Mouse (Mus musculus) hindbrain, postnatal 0 days (tissue): ENCODE measurements around the gene Tgif2. TPM values are rescaled to one million over a fixed set of nuclear protein-coding genes. Genes with fewer than 3 reads are reported as not detected.

ENCODE experiments used
- ATAC-seq: fragments of 200-750 bp; cut with Nextera tagmentation; 2 replicates; pipeline ENCODE4 v1.8.0; 2017; ENCODE audit warnings: mild to moderate bottlenecking, moderate TSS enrichment, moderate library complexity
- DNase-seq: peaks from one replicate; pipeline ENCODE4 v3.0.0-alpha.2; 2015; ENCODE audit warnings: low spot score
- H3K27ac ChIP-seq: fragments of 300-500 bp; sonication (generic); 2 replicates; pipeline ENCODE4 v1.5.1; 2014; ENCODE audit warnings: mild to moderate bottlenecking
- H3K27me3 ChIP-seq: fragments of 300-500 bp; sonication (generic); 2 replicates; pipeline ENCODE4 v1.6.1; 2014; ENCODE audit warnings: low read length, mixed read lengths; ENCODE audit not compliant: insufficient read depth
- H3K36me3 ChIP-seq: fragments of 300-500 bp; sonication (generic); 2 replicates; pipeline ENCODE4 v1.6.1; 2014; ENCODE audit warnings: low read length, mixed read lengths; ENCODE audit not compliant: insufficient read depth
- H3K4me1 ChIP-seq: fragments of 300-500 bp; sonication (generic); 2 replicates; pipeline ENCODE4 v1.6.1; 2014; ENCODE audit warnings: antibody characterized with exemption, low read length, mixed read lengths; ENCODE audit not compliant: insufficient read depth
- H3K4me2 ChIP-seq: fragments of 300-500 bp; sonication (generic); 2 replicates; pipeline ENCODE4 v1.6.1; 2014; ENCODE audit warnings: low read depth, mild to moderate bottlenecking, low read length, moderate library complexity, mixed read lengths
- H3K4me3 ChIP-seq: fragments of 300-500 bp; sonication (generic); 2 replicates; pipeline ENCODE4 v1.5.1; 2014; ENCODE audit warnings: low read length
- H3K9ac ChIP-seq: fragments of 300-500 bp; sonication (generic); replicated peaks from 2 replicates; pipeline ENCODE4 v1.6.1; 2014; ENCODE audit warnings: mild to moderate bottlenecking, low read length, moderate library complexity, mixed read lengths
- H3K9me3 ChIP-seq: fragments of 300-500 bp; sonication (generic); 2 replicates; pipeline ENCODE4 v1.6.1; 2016; ENCODE audit warnings: low read length, mixed read lengths
- CTCF ChIP-seq: IDR thresholded peaks from 2 replicates; pipeline ENCODE4 v1.5.1; 2016; ENCODE audit warnings: antibody characterized with exemption, control low read depth, low read depth
- WGBS: fragments of 180-500 bp; shearing (Covaris S2); extraction: QIAGEN DNeasy Blood & Tissue Kit; methylation state at CpG from one replicate; pipeline ENCODE4 v1.1.7; 2014; 5-methylcytosine and 5-hydroxymethylcytosine counted together
- polyA plus RNA-seq: library from polyadenylated mRNA; unstranded; fragments of >200 nt; fragmentation: Nextera tagmentation; extraction: Ambion mirVana; gene quantifications from 2 replicates; pipeline ENCODE4 v1.2.1, GENCODE M21; 2015
- total RNA-seq: library from RNA; depleted of rRNA; stranded (reverse); fragments of >200 nt; gene quantifications from 2 replicates; pipeline ENCODE4 v1.2.3, GENCODE M21; 2014

The Tgif2 gene
- total and polyA plus RNA-seq, 2 experiments from 2014 or later, result 14.4 to 18.2 TPM

GRCm38 (mm10) chr2:156873629-156874028 is 33.8 kb downstream of the Tgif2 start:
- Histone ChIP-seq H3K4me2 (no peak overlapping the region), H3K27me3 (no peaks in the 10 kb centered on the region), H3K4me3 (no peak overlapping the region), H3K9me3 (no peaks in the 10 kb centered on the region), H3K36me3 (peaks cover 29% of the 10 kb centered on the region), H3K27ac (no peak overlapping the region), H3K9ac (no peak overlapping the region), H3K4me1 (no peaks in the 10 kb centered on the region; the same call in 1 of the 2 replicates)
- WGBS, result 21% methylated on average over 5 of the region's 5 CpGs
- DNase-seq, result peak; percentile 84
- ATAC-seq, result peak; percentile 61; the same call in 1 of the 2 replicates
- TF ChIP-seq CTCF, result peak; percentile 90

GRCm38 (mm10) chr2:156874047-156874759 is 34.4 kb downstream of the Tgif2 start:
- Histone ChIP-seq H3K27ac (no peak overlapping the region), H3K9me3 (no peaks in the 10 kb centered on the region), H3K4me2 (no peak overlapping the region), H3K36me3 (peaks cover 24% of the 10 kb centered on the region; the same call in 1 of the 2 replicates), H3K4me1 (no peaks in the 10 kb centered on the region; the same call in 1 of the 2 replicates), H3K27me3 (no peaks in the 10 kb centered on the region), H3K4me3 (no peak overlapping the region), H3K9ac (no peak overlapping the region)
- no peak for TF ChIP-seq CTCF
- WGBS, result 88% methylated on average over 8 of the region's 8 CpGs
- DNase-seq, result no peak
- no peak for ATAC-seq

GRCm38 (mm10) chr2:156874760-156875510 is 35.1 kb downstream of the Tgif2 start:
- peak; percentile 19 for DNase-seq
- Histone ChIP-seq H3K4me3 (no peak overlapping the region), H3K4me1 (no peaks in the 10 kb centered on the region; the same call in 1 of the 2 replicates), H3K4me2 (no peak overlapping the region), H3K27me3 (no peaks in the 10 kb centered on the region), H3K27ac (no peak overlapping the region; the same call in 1 of the 2 replicates), H3K9ac (no peak overlapping the region), H3K36me3 (peaks cover 24% of the 10 kb centered on the region; the same call in 1 of the 2 replicates), H3K9me3 (no peaks in the 10 kb centered on the region)
- 86% methylated on average over 4 of the region's 4 CpGs for WGBS
- no peak for TF ChIP-seq CTCF
- no peak for ATAC-seq

GRCm38 (mm10) chr2:156877726-156878125 is 37.9 kb downstream of the Tgif2 start:
- Histone ChIP-seq H3K36me3 (peaks cover 18% of the 10 kb centered on the region; the same call in 1 of the 2 replicates), H3K9me3 (no peaks in the 10 kb centered on the region), H3K4me3 (no peak overlapping the region), H3K9ac (no peak overlapping the region), H3K4me2 (no peak overlapping the region), H3K4me1 (no peaks in the 10 kb centered on the region; the same call in 1 of the 2 replicates), H3K27me3 (no peaks in the 10 kb centered on the region), H3K27ac (no peak overlapping the region)
- WGBS, result 50% methylated on average over 9 of the region's 9 CpGs
- ATAC-seq, result no peak
- DNase-seq, result no peak
- no peak for TF ChIP-seq CTCF

GRCm38 (mm10) chr2:156879541-156879940 is 39.7 kb downstream of the Tgif2 start:
- no peak overlapping the region for H3K4me2 ChIP-seq
- no peak overlapping the region for H3K27ac ChIP-seq
- H3K4me1 ChIP-seq, result no peaks in the 10 kb centered on the region; the same call in 1 of the 2 replicates
- no peak for ATAC-seq
- no peak overlapping the region for H3K4me3 ChIP-seq
- no peaks in the 10 kb centered on the region for H3K27me3 ChIP-seq
- H3K9me3 ChIP-seq, result no peaks in the 10 kb centered on the region
- no peak overlapping the region for H3K9ac ChIP-seq
- 58% methylated on average over 3 of the region's 3 CpGs for WGBS
- DNase-seq, result no peak
- H3K36me3 ChIP-seq, result peaks cover 6% of the 10 kb centered on the region; the same call in 1 of the 2 replicates
- TF ChIP-seq CTCF, result no peak

- 49% methylated on average over 10 of the region's 10 CpGs for WGBS
- no peak for ATAC-seq
Observed at GRCm38 (mm10) chr2:156882431-156883001, 42.7 kb downstream of the Tgif2 start.

More at GRCm38 (mm10) chr2:156882431-156883001, 42.7 kb downstream of the Tgif2 start:
- DNase-seq, result no peak
- Histone ChIP-seq H3K4me2 (no peak overlapping the region), H3K4me1 (no peaks in the 10 kb centered on the region; the same call in 1 of the 2 replicates), H3K4me3 (no peak overlapping the region), H3K27me3 (no peaks in the 10 kb centered on the region), H3K27ac (no peak overlapping the region), H3K9me3 (no peaks in the 10 kb centered on the region), H3K36me3 (no peaks in the 10 kb centered on the region), H3K9ac (no peak overlapping the region)
- TF ChIP-seq CTCF, result no peak
